Mouse (Mus musculus) small intestine, adult 2 months (tissue): ENCODE results near the gene 4930404N11Rik. TPM values are rescaled to one million over a fixed set of nuclear protein-coding genes. Genes with fewer than 3 reads are reported as not detected.
A peak's percentile ranks its signal among the peaks of the same experiment; 100 is the strongest.

ENCODE experiments used
- H3K27ac ChIP-seq: fragments of 200-500 bp; 2 replicates; pipeline ENCODE4 v1.5.1; 2012; ENCODE audit warnings: low read depth, low read length, control low read depth, inconsistent platforms; ENCODE audit not compliant: insufficient read depth
- H3K27me3 ChIP-seq: fragments of 200-500 bp; 2 replicates; pipeline ENCODE4 v1.6.1; 2012; ENCODE audit warnings: mild to moderate bottlenecking, moderate library complexity, low read length, inconsistent platforms; ENCODE audit not compliant: control insufficient read depth, insufficient read depth
- H3K36me3 ChIP-seq: fragments of 200-500 bp; 2 replicates; pipeline ENCODE4 v1.6.1; 2012; ENCODE audit warnings: mild to moderate bottlenecking, low read length, control low read depth, inconsistent platforms; ENCODE audit not compliant: control insufficient read depth, insufficient read depth
- H3K4me1 ChIP-seq: fragments of 200-500 bp; 2 replicates; pipeline ENCODE4 v1.6.1; 2012; ENCODE audit warnings: low read length, inconsistent platforms, mixed read lengths; ENCODE audit not compliant: control insufficient read depth, insufficient read depth, insufficient read length
- H3K4me3 ChIP-seq: fragments of 200-500 bp; 2 replicates; pipeline ENCODE4 v1.5.1; 2012; ENCODE audit warnings: low read depth, mild to moderate bottlenecking, control low read depth, inconsistent platforms, low read length, moderate library complexity
- CTCF ChIP-seq: fragments of 200-500 bp; IDR thresholded peaks from 2 replicates; pipeline ENCODE4 v1.5.1; 2012; ENCODE audit warnings: low read depth, mild to moderate bottlenecking, control low read depth, inconsistent platforms, low read length, moderate library complexity, mixed read lengths; ENCODE audit not compliant: insufficient replicate concordance, insufficient read length; ENCODE audit errors: extremely low read depth
- POLR2A ChIP-seq: fragments of 200-500 bp; IDR thresholded peaks from 2 replicates; pipeline ENCODE4 v1.6.1; 2012; ENCODE audit warnings: low read depth, mild to moderate bottlenecking, control low read depth, inconsistent platforms, low read length, moderate library complexity
- WGBS: fragments of 180-500 bp; shearing (Covaris S2); methylation state at CpG from one replicate; pipeline ENCODE4 v1.1.7; 2018; 5-methylcytosine and 5-hydroxymethylcytosine counted together
- polyA plus RNA-seq: library from polyadenylated mRNA; depleted of rRNA; stranded (reverse); fragments of >200 nt; gene quantifications from 2 replicates; pipeline ENCODE4 v1.2.3, GENCODE M21; 2012; rRNA removed

Gene 4930404N11Rik
- 7.4 and 20.5 TPM in 2 replicates for polyA plus RNA-seq

DNA sequence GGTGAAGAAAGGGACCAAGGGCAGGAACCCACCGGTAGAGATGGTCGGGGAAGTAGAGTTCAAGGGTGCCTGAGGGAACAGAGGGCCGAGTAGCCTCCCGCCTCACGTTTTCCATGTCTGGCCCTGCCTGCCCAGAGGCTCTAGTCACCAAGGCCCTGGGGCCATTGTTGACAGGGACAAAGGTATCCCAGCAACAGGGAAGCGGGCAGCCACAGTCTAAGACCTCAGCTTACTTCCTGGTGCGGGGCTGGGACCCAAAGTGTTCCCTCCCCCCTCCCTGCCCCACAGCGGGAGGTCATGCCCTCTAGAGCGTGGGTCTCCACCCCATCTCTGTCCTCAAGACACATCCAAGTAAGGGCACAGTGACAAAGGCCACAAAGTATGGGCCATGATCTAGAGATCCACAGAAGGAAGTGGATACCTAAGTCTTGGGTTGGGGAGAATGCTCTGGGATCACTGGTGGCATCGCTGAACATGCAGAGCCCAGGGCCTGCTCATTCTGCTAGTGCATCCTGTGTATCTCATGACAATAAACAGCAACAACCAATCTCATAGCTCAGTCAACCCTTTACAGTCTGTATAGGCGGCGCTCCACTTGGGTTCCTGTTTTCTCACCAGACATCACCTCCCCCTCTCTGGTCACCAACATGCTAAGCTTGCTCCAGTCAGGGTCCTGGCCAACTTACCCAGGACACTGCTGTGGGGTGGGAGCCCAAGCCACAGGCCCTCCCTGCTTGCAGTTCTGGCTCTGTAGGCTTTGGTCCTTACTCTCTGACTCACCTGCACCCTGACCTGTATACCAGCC, at the start of gene 4930404N11Rik:
Gene 4930404N11Rik, minus strand, starts transcription at position 145 of the 805 bp plus-strand sequence.
- H3K4me3 ChIP-seq: peak within 1 kb of the TSS; percentile 34
- TF ChIP-seq POLR2A (no peak), CTCF (no peak)
- 40% methylated on average over 12 of the region's 12 CpGs for WGBS
- H3K27ac ChIP-seq: peak within 1 kb of the TSS; percentile 89
- H3K36me3 ChIP-seq: peaks cover 42% of the 10 kb centered on the region
- H3K27me3 ChIP-seq: no peaks in the 10 kb centered on the region
- H3K4me1 ChIP-seq: peaks cover 47% of the 10 kb centered on the region

- Histone ChIP-seq H3K27me3 (no peaks in the 10 kb centered on the region), H3K4me3 (no peak overlapping the region), H3K27ac (peak overlapping the region; percentile 70), H3K36me3 (no peaks in the 10 kb centered on the region; the same call in 1 of the 2 replicates), H3K4me1 (peaks cover 74% of the 10 kb centered on the region)
- 51% methylated on average over 5 of the region's 5 CpGs for WGBS
- TF ChIP-seq POLR2A: no peak
- no peak for TF ChIP-seq CTCF
Measured at GRCm38 (mm10) chr10:81415146-81415545, 49.5 kb upstream of the 4930404N11Rik start.

GRCm38 (mm10) chr10:81414682-81415081, 49.1 kb upstream of the 4930404N11Rik start:
- TF ChIP-seq POLR2A (no peak; the same call in 1 of the 2 replicates), CTCF (no peak)
- no peak overlapping the region for H3K4me3 ChIP-seq
- H3K36me3 ChIP-seq: no peaks in the 10 kb centered on the region; the same call in 1 of the 2 replicates
- peaks cover 75% of the 10 kb centered on the region for H3K4me1 ChIP-seq
- H3K27me3 ChIP-seq: no peaks in the 10 kb centered on the region
- peak overlapping the region; percentile 75 for H3K27ac ChIP-seq

- WGBS: 23% methylated on average over 26 of the region's 26 CpGs
- Histone ChIP-seq H3K27ac (peak overlapping the region; percentile 89), H3K27me3 (no peaks in the 10 kb centered on the region), H3K36me3 (no peaks in the 10 kb centered on the region; the same call in 1 of the 2 replicates), H3K4me3 (peak overlapping the region; percentile 55), H3K4me1 (peaks cover 75% of the 10 kb centered on the region)
- TF ChIP-seq CTCF: no peak
- no peak for TF ChIP-seq POLR2A
Measured at GRCm38 (mm10) chr10:81413310-81414261, 48.0 kb upstream of the 4930404N11Rik start.

DNA sequence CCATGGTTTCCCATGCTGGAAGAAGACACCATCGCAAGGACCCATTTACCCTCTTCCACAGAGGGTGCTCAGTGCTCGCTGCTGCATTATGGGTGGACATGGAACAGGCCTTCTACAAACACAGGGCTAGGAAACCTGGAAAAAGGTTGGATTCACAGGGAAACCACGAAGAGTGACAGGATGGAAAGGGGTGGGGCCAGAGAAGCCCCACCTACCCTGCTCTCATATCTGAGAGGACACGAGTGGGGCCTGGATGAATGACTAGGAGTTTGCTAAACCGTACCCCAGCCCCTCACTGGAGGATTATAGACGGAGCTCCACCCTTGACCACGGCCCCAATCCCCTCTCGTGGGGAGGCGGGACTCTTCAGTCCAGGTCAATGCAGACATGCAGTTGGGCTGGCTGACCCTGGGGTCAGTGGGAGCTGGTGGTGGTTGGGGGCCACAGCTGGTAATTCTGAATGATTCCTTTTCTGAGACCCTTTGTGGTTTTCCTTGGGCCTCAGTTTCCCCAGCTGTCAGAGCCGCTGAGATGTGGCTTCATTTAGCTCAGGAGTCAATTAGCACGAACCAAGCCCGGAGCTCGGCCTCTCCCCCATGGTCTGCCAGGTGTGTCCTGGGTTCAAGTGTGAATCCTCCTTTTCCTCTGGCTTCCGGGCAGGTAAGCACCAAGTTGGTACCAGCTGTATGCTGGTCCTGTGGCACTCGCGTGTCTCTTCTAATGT, 47.1 kb upstream of the 4930404N11Rik start:
- Histone ChIP-seq H3K27me3 (no peaks in the 10 kb centered on the region), H3K4me1 (peaks cover 83% of the 10 kb centered on the region), H3K27ac (peak overlapping the region; percentile 78), H3K36me3 (no peaks in the 10 kb centered on the region), H3K4me3 (no peak overlapping the region)
- 71% methylated on average over 16 of the region's 16 CpGs for WGBS
- TF ChIP-seq CTCF (no peak), POLR2A (no peak)

GRCm38 (mm10) chr10:81411471-81412400, 46.1 kb upstream of the 4930404N11Rik start:
- no peak overlapping the region for H3K4me3 ChIP-seq
- peaks cover 79% of the 10 kb centered on the region for H3K4me1 ChIP-seq
- H3K27ac ChIP-seq: peak overlapping the region; percentile 78
- 41% methylated on average over 18 of the region's 18 CpGs for WGBS
- H3K36me3 ChIP-seq: peaks cover 4% of the 10 kb centered on the region; the same call in 1 of the 2 replicates
- no peaks in the 10 kb centered on the region for H3K27me3 ChIP-seq
- TF ChIP-seq POLR2A: no peak
